Mouse (Mus musculus) layer of hippocampus, adult 18-20 months (tissue): Measurements from ENCODE around the gene Fmo4. TPM values are rescaled to one million over a fixed set of nuclear protein-coding genes. Genes with fewer than 3 reads are reported as not detected.

ENCODE experiments used
- DNase-seq, 2 experiments: peaks; one replicate each; pipeline ENCODE4 v3.0.0; 2022; ENCODE audit warnings: low spot score in 2 of 2
- long read RNA-seq: library from polyadenylated mRNA; stranded (forward); transcript quantifications from one replicate; pipeline ENCODE4 v2.0.0, GENCODE M21; 2021
- total RNA-seq, 2 experiments: library from RNA; stranded (reverse); gene quantifications; 2 replicates each; pipeline ENCODE4 v1.2.3; 2021

Gene Fmo4
- total RNA-seq, result not detected
- long read RNA-seq, result 0 reads

GRCm38 (mm10) chr1:162813836-162814156 is at the start of gene Fmo4:
TSS of gene Fmo4 (minus strand) at chr1:162813972.
- peak in 1 of 2 experiments; percentile 37 for DNase-seq

- DNase-seq, result no peak
These were observed 48.6 kb upstream of the Fmo4 start for GRCm38 (mm10) chr1:162862328-162862727.

DNA sequence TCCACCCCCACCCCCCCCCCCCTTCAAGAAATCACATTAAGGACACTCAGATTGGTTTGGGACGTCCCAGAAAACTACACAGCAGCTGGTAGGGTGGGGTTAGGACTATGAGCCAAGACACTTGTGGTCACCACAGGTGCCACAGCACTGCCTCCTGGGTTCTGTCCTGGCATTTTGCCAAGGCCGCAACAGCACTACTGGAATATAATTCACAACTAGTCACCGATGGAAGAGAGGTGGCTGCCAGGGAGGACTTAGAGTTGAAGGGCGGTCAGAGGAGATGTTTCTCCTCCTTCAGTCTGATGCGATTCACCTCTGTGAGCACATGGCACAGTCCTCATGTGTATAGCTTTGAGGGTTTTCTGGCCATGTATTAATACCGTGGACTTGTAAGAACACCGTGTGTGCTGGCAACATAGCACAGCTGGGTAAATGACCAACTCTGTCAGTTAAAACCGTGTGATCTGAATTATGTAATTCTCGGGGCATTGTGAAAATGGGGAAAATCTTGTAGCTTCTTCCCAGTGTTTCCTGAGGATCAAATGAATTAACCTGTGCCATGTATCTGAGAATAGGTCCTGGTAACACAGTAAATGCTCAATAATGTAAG is 46.3 kb upstream of the Fmo4 start:
- DNase-seq, result no peak

DNA sequence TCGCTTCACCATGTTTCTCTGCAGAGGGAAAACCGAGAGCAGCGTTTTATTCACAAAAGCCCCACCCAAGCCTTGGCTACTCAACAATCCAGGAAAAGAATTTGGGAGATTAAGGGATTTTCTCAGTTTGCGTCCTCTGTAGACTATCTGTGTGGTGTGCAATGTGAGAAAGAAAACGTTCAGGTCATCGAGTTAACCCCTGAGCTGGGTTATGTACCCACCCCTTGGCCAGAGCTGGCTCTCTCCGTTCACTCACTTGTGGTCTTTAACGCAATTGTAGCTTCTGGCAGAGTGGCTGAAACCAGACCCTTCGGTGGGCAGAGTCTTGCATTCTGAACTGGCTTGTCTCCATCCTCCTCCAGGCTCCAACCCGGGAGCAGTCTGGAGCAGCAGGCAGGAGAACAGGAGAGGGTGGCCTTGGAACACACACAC is 45.8 kb upstream of the Fmo4 start:
- no peak for DNase-seq

- no peak for DNase-seq
These were observed 45.0 kb upstream of the Fmo4 start for GRCm38 (mm10) chr1:162858748-162859130.

GRCm38 (mm10) chr1:162857766-162858747 is 44.3 kb upstream of the Fmo4 start:
- no peak for DNase-seq

DNA sequence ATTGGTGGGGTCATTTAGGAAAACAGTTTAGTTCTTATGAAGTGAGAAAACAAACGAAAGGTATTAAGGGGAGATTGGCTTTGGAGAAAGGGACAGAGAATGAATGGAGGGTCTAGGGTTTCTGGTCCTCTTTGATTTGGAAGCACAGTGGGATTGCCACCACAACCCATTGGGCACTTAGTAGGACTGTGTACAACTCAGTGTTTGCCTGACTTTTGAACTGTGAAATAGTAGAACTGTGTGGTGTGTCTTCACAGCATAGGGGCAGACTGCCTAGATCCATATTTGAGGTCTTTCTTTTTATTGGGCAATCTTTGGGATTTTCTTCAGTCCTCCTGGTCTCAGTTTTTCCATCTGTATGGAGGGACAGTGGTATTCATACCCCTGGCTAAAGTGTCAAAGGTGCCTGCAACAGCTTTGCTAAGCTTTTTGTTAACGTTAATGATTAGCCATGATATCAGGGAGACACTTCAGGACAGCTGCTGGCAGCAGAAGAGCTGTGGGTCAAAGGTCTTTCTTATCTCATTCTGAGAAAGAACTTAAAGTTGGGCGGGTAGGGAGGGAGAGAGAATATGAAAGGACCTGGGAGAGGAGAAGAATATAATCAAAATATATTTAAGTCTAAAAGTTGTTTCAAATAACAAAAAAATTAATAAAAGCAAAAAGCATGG is 40.2 kb upstream of the Fmo4 start:
- DNase-seq, result no peak

DNA sequence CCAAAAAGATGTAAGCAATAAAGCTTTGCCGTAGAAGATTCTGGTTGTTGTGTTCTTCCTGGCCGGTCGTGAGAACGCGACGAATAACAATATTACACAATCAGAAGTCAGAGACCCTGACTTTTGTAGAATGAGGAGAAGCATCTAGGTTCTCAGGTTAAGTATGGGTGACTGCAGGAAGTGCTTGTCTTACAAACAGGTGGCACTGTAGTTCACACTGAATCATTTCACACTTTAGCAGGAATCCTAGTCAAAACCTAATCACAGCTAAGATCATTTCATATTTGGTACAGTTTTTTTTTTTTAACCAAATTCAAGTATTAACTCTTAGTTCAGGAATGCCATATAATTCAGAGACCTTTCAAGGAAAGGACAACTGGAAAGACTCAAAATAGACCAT is 33.8 kb upstream of the Fmo4 start:
- no peak for DNase-seq

GRCm38 (mm10) chr1:162840211-162840610 is 26.4 kb upstream of the Fmo4 start:
- DNase-seq, result no peak

- no peak for DNase-seq
These were observed 25.2 kb upstream of the Fmo4 start for GRCm38 (mm10) chr1:162838976-162839375.

GRCm38 (mm10) chr1:162834342-162834741 is 20.6 kb upstream of the Fmo4 start:
- no peak for DNase-seq

- no peak for DNase-seq
These were observed 18.8 kb upstream of the Fmo4 start for GRCm38 (mm10) chr1:162832574-162832953.

DNA sequence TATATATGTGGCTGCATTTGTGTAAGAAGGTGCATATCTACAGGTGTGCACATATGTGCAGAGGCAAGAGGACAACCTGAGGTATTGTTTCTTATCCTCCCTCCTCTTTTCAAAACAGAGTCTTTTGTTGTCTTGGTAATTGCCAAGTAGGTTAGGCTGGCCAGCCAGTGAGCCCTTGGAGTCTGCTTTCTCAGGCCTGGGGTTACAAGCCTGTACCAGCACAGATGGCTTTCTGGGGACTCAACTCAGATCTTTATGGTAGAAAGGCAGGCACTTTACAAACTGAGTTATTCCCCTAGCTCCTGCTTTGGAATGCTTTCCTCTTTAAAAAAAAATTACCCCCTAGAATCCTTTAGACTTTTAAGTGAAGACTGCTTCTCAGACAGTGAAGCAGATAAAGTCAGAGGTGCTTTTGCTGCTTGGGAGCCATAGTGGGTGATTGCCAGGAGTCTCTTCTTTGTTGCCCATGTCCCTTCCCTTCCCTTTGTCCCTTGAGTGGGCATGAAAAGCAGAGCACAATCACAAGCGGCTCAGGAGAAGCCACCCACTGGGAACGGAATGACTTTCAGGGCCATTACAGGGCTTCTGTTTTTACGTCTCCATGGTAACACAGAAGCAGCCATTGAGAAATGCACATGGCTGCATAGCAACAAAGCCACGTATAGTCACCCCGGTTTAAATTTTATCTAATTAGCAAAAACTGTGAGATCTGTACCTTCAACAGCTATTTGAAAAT is 18.2 kb upstream of the Fmo4 start:
- DNase-seq, result no peak

GRCm38 (mm10) chr1:162819280-162819679 is 5.5 kb upstream of the Fmo4 start:
- peak; percentile 15 to 63 for DNase-seq

- no peak for DNase-seq
These were observed 1.8 kb upstream of the Fmo4 start for GRCm38 (mm10) chr1:162815381-162816127.

- DNase-seq, result no peak
These were observed 1.2 kb upstream of the Fmo4 start for GRCm38 (mm10) chr1:162814932-162815331.

DNA sequence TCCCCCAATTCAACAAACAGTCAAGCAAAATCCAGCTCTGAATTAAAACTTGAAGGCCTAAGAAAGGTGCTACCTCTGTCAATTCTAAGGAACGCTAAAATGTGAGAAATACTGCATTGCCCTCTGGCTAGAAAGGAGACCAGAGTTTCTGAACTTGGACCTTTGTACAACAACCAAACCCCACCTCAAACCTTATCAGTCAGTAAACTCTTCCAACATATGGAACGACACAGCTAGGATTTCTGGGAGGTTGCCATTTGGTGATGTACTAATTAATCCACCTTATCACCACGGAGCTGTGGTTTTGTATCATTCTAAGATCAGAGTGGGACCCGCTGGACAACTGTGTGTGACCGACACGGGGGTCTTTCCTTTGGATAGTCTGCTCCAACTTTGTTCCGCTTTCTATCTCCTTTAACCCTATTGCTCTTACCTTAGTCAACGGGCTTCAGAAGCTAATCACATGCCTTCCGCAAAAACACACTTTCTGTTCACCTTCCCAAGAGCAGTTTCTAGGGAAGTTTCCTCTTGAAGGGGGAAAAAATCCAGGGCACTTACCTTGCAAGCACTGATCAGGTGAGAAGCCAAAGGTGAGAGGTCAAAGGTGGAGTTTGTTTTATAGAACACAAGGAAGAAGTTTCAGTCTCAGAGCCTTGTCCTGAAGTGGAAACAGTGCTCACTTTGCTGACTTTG is 483 bp downstream of the Fmo4 start:
- DNase-seq, result no peak

DNA sequence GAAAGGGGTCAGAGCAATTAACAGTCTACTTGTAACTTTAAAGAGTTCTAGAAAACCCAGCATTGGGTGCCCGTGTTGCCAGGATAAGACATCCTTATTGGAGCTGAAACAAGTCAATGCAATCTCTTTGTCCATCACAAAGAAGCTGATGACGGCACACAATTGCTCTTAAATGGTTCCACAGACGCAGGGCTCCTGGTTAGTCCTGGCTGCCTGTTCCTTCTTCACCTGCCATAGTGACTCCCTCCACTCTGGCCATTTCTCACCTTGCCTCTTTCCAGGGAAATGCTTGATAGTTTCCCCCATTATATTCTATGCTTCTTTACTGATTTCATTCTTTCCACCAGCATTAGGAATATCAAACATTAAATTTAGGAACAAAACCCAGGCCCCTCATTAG is 5.2 kb downstream of the Fmo4 start:
- DNase-seq, result no peak

DNA sequence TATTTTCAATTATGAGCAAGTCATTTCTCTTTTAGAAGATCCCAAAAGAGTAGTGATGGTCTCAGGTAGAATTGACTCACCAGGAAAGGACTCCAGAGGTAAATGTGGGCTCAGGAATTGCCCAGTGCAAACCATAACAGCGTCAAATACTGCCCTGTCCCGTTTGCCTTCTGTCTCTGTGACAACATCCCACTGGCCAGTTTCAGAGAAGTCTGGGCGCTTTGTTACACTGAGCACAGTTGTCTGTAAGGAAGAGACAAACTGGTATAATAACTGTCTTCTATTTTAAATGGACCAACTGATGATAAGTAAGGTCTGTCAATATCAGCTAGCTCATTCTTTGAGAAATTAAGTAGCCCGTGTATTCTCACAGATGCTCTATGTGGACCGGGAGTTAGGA is 6.3 kb downstream of the Fmo4 start:
- DNase-seq, result no peak

DNA sequence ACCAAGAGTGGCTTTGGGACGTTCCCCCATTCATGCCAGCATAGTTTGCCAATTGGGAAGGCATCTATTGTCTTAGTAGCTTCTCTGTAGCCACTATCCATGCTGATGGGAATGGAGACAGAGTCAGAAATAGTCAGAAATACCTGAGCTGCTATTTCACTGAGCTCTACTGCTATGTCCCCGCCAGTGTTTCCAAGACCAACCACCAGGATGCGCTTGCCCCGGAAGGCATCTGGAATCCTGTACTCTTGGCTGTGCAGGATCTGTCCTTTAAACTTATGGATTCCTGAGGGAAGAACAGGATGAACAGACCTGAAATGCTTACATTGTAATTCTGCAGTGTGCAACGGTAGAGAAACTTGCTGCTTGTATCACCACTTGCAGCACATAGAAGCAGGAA is 8.8 kb downstream of the Fmo4 start:
- no peak for DNase-seq
